Mouse (Mus musculus): ENCODE measurements around the gene Tnfsf12.

- no peak for TF ChIP-seq CTCF (IDR thresholded peaks at IDR 0.05; ENCODE audit: borderline replicate concordance, control insufficient read depth, extremely low read depth, insufficient read depth, low read length, poor library complexity)
- no peak for TF ChIP-seq POLR2A (IDR thresholded peaks at IDR 0.05; ENCODE audit: control insufficient read depth, extremely low read depth, insufficient read depth, low read length, poor library complexity)
Observed at GRCm38 (mm10) chr11:69695361-69696181, at the start of gene Tnfsf12, which contains the start of gene Tnfsfm13.
